Mouse (Mus musculus) forebrain, embryonic 13.5 days (tissue): Measurements from ENCODE around the gene Hist2h2be. TPM values are rescaled to one million over a fixed set of nuclear protein-coding genes. Genes with fewer than 3 reads are reported as not detected.

Experiments used
- ATAC-seq: fragments of 200-750 bp; cut with Nextera tagmentation; 2 replicates; pipeline ENCODE4 v1.8.0; 2017
- H3K27ac ChIP-seq: fragments of 300-500 bp; sonication (generic); 2 replicates; pipeline ENCODE4 v1.5.1; 2015; ENCODE audit warnings: inconsistent platforms, mild to moderate bottlenecking, moderate library complexity
- H3K27me3 ChIP-seq: fragments of 300-500 bp; sonication (generic); 2 replicates; pipeline ENCODE4 v1.6.1; 2015; ENCODE audit warnings: mild to moderate bottlenecking, inconsistent platforms
- H3K36me3 ChIP-seq: fragments of 300-500 bp; sonication (generic); 2 replicates; pipeline ENCODE4 v1.6.1; 2015; ENCODE audit warnings: mild to moderate bottlenecking, inconsistent platforms; ENCODE audit not compliant: poor library complexity, severe bottlenecking
- H3K4me1 ChIP-seq: fragments of 300-500 bp; sonication (generic); 2 replicates; pipeline ENCODE4 v1.6.1; 2015; ENCODE audit warnings: inconsistent platforms
- H3K4me2 ChIP-seq: fragments of 300-500 bp; sonication (generic); 2 replicates; pipeline ENCODE4 v1.6.1; 2015; ENCODE audit warnings: inconsistent platforms, mild to moderate bottlenecking, moderate library complexity
- H3K4me3 ChIP-seq: fragments of 300-500 bp; sonication (generic); 2 replicates; pipeline ENCODE4 v1.5.1; 2015; ENCODE audit warnings: mild to moderate bottlenecking, inconsistent platforms
- H3K9ac ChIP-seq: fragments of 300-500 bp; sonication (generic); 2 replicates; pipeline ENCODE4 v1.6.1; 2015; ENCODE audit warnings: mild to moderate bottlenecking, inconsistent platforms
- H3K9me3 ChIP-seq: fragments of 300-500 bp; sonication (generic); replicated peaks from 2 replicates; pipeline ENCODE4 v1.6.1; 2016; ENCODE audit warnings: inconsistent platforms
- WGBS: fragments of 180-500 bp; shearing (Covaris S2); methylation state at CpG from one replicate; pipeline ENCODE4 v1.1.7; 2015; 5-methylcytosine and 5-hydroxymethylcytosine counted together
- microRNA-seq: library from miRNA; unstranded; fragments of <30 nt; microRNA quantifications from one replicate; pipeline ENCODE4, GENCODE M21; 2016
- polyA plus RNA-seq: library from polyadenylated mRNA; unstranded; fragments of >200 nt; fragmentation: Nextera tagmentation; extraction: Ambion mirVana; gene quantifications from 2 replicates; pipeline ENCODE4 v1.2.1, GENCODE M21; 2015

The Hist2h2be gene
- polyA plus RNA-seq, 1 experiment from 2014 or later: 11.0 TPM

GRCm38 (mm10) chr3:96269511-96270474 lies 48.9 kb downstream of the Hist2h2be start, which contains the start of gene Hist2h2bb:
TSS of gene Hist2h2bb (plus strand) at chr3:96269752.
- Histone ChIP-seq H3K4me3 (peak within 1 kb of the TSS; percentile 60), H3K9ac (peak within 1 kb of the TSS; percentile 86), H3K27ac (peak within 1 kb of the TSS; percentile 98), H3K4me2 (peak within 1 kb of the TSS; percentile 88), H3K27me3 (no peaks in the 10 kb centered on the region), H3K36me3 (no peaks in the 10 kb centered on the region), H3K9me3 (no peaks in the 10 kb centered on the region), H3K4me1 (peaks cover 19% of the 10 kb centered on the region)
- 1% methylated on average over 45 of the region's 45 CpGs for WGBS
- ATAC-seq: peak; percentile 97

Small RNA genes within 50 kb of the gene (microRNA-seq; reads per million reads assigned to microRNA genes)
- not detected for gene Gm44492
- not detected for gene Gm47311
- gene Gm47313: not detected

Other genes starting within 250 kb of the Hist2h2be start
- gene Plekho1, start 225.1 kb upstream of the Hist2h2be start, polyA plus RNA-seq: 80.4 and 85.1 TPM in 2 replicates
- gene Vps45, start 162.7 kb upstream of the Hist2h2be start, polyA plus RNA-seq: 51.9 and 62.2 TPM in 2 replicates
- gene Otud7b, start 116.6 kb upstream of the Hist2h2be start, polyA plus RNA-seq: 11.9 and 12.4 TPM in 2 replicates
- gene Mtmr11, start 59.1 kb upstream of the Hist2h2be start, polyA plus RNA-seq: 9.0 and 12.9 TPM in 2 replicates
- gene Sf3b4, start 48.8 kb upstream of the Hist2h2be start, polyA plus RNA-seq: 161 and 181 TPM in 2 replicates
- gene Sv2a, start 40.0 kb upstream of the Hist2h2be start, polyA plus RNA-seq: 29.3 and 37.9 TPM in 2 replicates
- 82.2 and 86.6 TPM in 2 replicates for gene Bola1, start 1.4 kb upstream of the Hist2h2be start, polyA plus RNA-seq
- gene Hist2h2ab, start 1.3 kb upstream of the Hist2h2be start, polyA plus RNA-seq: 0.78 and 2.2 TPM in 2 replicates
- gene Hist2h2ac, start 239 bp upstream of the Hist2h2be start, polyA plus RNA-seq: 13.2 and 13.3 TPM in 2 replicates
- gene Hist2h3c2, start 18.0 kb downstream of the Hist2h2be start, polyA plus RNA-seq: 14.7 and 15.0 TPM in 2 replicates
- 74.1 and 91.2 TPM in 2 replicates for gene Hist2h2aa2, start 19.2 kb downstream of the Hist2h2be start, polyA plus RNA-seq
- gene Hist2h2aa1, start 24.4 kb downstream of the Hist2h2be start, polyA plus RNA-seq: 46.4 and 48.0 TPM in 2 replicates
- 0.34 and 0.93 TPM in 2 replicates for gene Hist2h3c1, start 25.6 kb downstream of the Hist2h2be start, polyA plus RNA-seq
- gene Hist2h4, start 42.2 kb downstream of the Hist2h2be start, polyA plus RNA-seq: 22.4 and 24.3 TPM in 2 replicates
- 105 and 122 TPM in 2 replicates for gene Hist2h3b, start 47.5 kb downstream of the Hist2h2be start, polyA plus RNA-seq
- gene Hist2h2bb, start 48.6 kb downstream of the Hist2h2be start, polyA plus RNA-seq: 16.0 and 19.8 TPM in 2 replicates
- gene Fcgr1, start 72.8 kb downstream of the Hist2h2be start, polyA plus RNA-seq: 0.56 and 1.0 TPM in 2 replicates
- gene BC107364, start 231.2 kb downstream of the Hist2h2be start, polyA plus RNA-seq: not detected in 2 replicates